Mouse (Mus musculus): ENCODE results near the gene Dhx29.
"Not testable (repeated sequence)": the region's sequence is repeated elsewhere in the genome, so short reads cannot be mapped to it uniquely, and the experiment has no call there.

Gene Dhx29

GRCm38 (mm10) chr13:112986451-112986950 lies 59.2 kb downstream of the Dhx29 start:
- DNase-seq (ENCODE audit: low read depth in 2 of 2, low spot score in 2 of 2) = no peak

GRCm38 (mm10) chr13:112987532-112987943 lies 60.3 kb downstream of the Dhx29 start, which contains the start of gene Ccno:
TSS of gene Ccno (plus strand) at chr13:112987802.
- DNase-seq (ENCODE audit: low read depth in 2 of 2, low spot score in 2 of 2) = peak; percentile 82 to 85

GRCm38 (mm10) chr13:112987991-112988390 lies 60.7 kb downstream of the Dhx29 start:
- no peak for DNase-seq (ENCODE audit: low read depth in 2 of 2, low spot score in 2 of 2)

- no peak for DNase-seq (ENCODE audit: low read depth in 2 of 2, low spot score in 2 of 2)
Observed at GRCm38 (mm10) chr13:112988866-112989265, 61.6 kb downstream of the Dhx29 start.

- DNase-seq (ENCODE audit: low read depth in 2 of 2, low spot score in 2 of 2) = no peak
Observed at GRCm38 (mm10) chr13:112989541-112989940, 62.3 kb downstream of the Dhx29 start.

- no peak for DNase-seq (ENCODE audit: low read depth in 2 of 2, low spot score in 2 of 2)
Observed at GRCm38 (mm10) chr13:112990346-112990745, 63.1 kb downstream of the Dhx29 start.

GRCm38 (mm10) chr13:112993531-112994152 lies 66.4 kb downstream of the Dhx29 start, which contains the start of gene Mcidas:
TSS of gene Mcidas (plus strand) at chr13:112993845.
- no peak for DNase-seq (ENCODE audit: low read depth in 2 of 2, low spot score in 2 of 2)

GRCm38 (mm10) chr13:112994191-112994590 lies 66.9 kb downstream of the Dhx29 start:
- peak; percentile 54 to 68 for DNase-seq (ENCODE audit: low read depth in 2 of 2, low spot score in 2 of 2)

- DNase-seq (ENCODE audit: low read depth in 2 of 2, low spot score in 2 of 2) = no peak
Observed at GRCm38 (mm10) chr13:112996407-112996806, 69.2 kb downstream of the Dhx29 start.

GRCm38 (mm10) chr13:112997369-112997768 lies 70.1 kb downstream of the Dhx29 start:
- no peak for DNase-seq (ENCODE audit: low read depth in 2 of 2, low spot score in 2 of 2)

- no peak for DNase-seq (ENCODE audit: low read depth in 2 of 2, low spot score in 2 of 2)
Observed at GRCm38 (mm10) chr13:112998427-112999201, 71.4 kb downstream of the Dhx29 start.

GRCm38 (mm10) chr13:113000090-113000489 lies 72.8 kb downstream of the Dhx29 start:
- no peak for DNase-seq (ENCODE audit: low read depth in 2 of 2, low spot score in 2 of 2)

- no peak for DNase-seq (ENCODE audit: low read depth in 2 of 2, low spot score in 2 of 2)
Observed at GRCm38 (mm10) chr13:113000576-113001318, 73.5 kb downstream of the Dhx29 start.

- no peak for DNase-seq (ENCODE audit: low read depth in 2 of 2, low spot score in 2 of 2)
Observed at GRCm38 (mm10) chr13:113012683-113013082, 85.4 kb downstream of the Dhx29 start.

GRCm38 (mm10) chr13:113013174-113013953 lies 86.1 kb downstream of the Dhx29 start:
- DNase-seq (ENCODE audit: low read depth in 2 of 2, low spot score in 2 of 2) = not testable (repeated sequence)
